Mouse (Mus musculus) thymus, adult 2 months (tissue): ENCODE data around the gene Mpz.

ENCODE experiments used
- CTCF ChIP-seq: fragments of 200-500 bp; IDR thresholded peaks from 2 replicates; pipeline ENCODE4 v1.5.1; 2012; ENCODE audit warnings: mild to moderate bottlenecking, control low read depth, low read length, moderate library complexity, borderline replicate concordance; ENCODE audit not compliant: control insufficient read depth, poor library complexity, insufficient read depth; ENCODE audit errors: extremely low read depth
- POLR2A ChIP-seq: fragments of 200-500 bp; IDR thresholded peaks from 2 replicates; pipeline ENCODE4 v1.6.1; 2012; ENCODE audit warnings: mild to moderate bottlenecking, low read length, control low read depth, moderate library complexity; ENCODE audit not compliant: control insufficient read depth, poor library complexity, insufficient read depth; ENCODE audit errors: extremely low read depth

- TF ChIP-seq POLR2A (peak; percentile 81), CTCF (no peak)
Measured at GRCm38 (mm10) chr1:171149974-171150760, at the start of gene Mpz, which contains the start of gene Sdhc.
